Mouse (Mus musculus) forebrain, embryonic 14.5 days (tissue): ENCODE measurements around the gene Slc37a4. TPM values are rescaled to one million over a fixed set of nuclear protein-coding genes. Genes with fewer than 3 reads are reported as not detected.

Source experiments
- ATAC-seq: fragments of 200-750 bp; cut with Nextera tagmentation; 2 replicates; pipeline ENCODE4 v1.8.0; 2017; ENCODE audit warnings: mild to moderate bottlenecking, moderate library complexity
- DNase-seq: peaks from one replicate; pipeline ENCODE4 v3.0.0-alpha.2; 2015; ENCODE audit warnings: low spot score
- H3K27ac ChIP-seq: fragments of 300-500 bp; sonication (generic); 2 replicates; pipeline ENCODE4 v1.5.1; 2014; ENCODE audit warnings: low read depth, mild to moderate bottlenecking, control low read depth, low read length, moderate library complexity
- H3K27me3 ChIP-seq: fragments of 300-500 bp; sonication (generic); replicated peaks from 2 replicates; pipeline ENCODE4 v1.6.1; 2014; ENCODE audit warnings: low read length, control low read depth, mixed read lengths; ENCODE audit not compliant: control insufficient read depth, insufficient read depth
- H3K36me3 ChIP-seq: fragments of 300-500 bp; sonication (generic); 2 replicates; pipeline ENCODE4 v1.6.1; 2014; ENCODE audit warnings: low read length, control low read depth; ENCODE audit not compliant: control insufficient read depth, insufficient read depth
- H3K4me1 ChIP-seq: fragments of 300-500 bp; sonication (generic); 2 replicates; pipeline ENCODE4 v1.6.1; 2014; ENCODE audit warnings: antibody characterized with exemption, low read length, control low read depth; ENCODE audit not compliant: control insufficient read depth, insufficient read depth
- H3K4me2 ChIP-seq: fragments of 300-500 bp; sonication (generic); 2 replicates; pipeline ENCODE4 v1.6.1; 2014; ENCODE audit warnings: mild to moderate bottlenecking, control low read depth, low read length
- H3K4me3 ChIP-seq: fragments of 300-500 bp; sonication (generic); 2 replicates; pipeline ENCODE4 v1.5.1; 2014; ENCODE audit warnings: low read depth, low read length, control low read depth
- H3K9ac ChIP-seq: fragments of 300-500 bp; sonication (generic); 2 replicates; pipeline ENCODE4 v1.6.1; 2014; ENCODE audit warnings: mild to moderate bottlenecking, low read length, control low read depth, moderate library complexity
- H3K9me3 ChIP-seq: fragments of 300-500 bp; sonication (generic); replicated peaks from 2 replicates; pipeline ENCODE4 v1.6.1; 2016; ENCODE audit warnings: low read length, control low read depth, mixed read lengths; ENCODE audit not compliant: control insufficient read depth
- WGBS: fragments of 180-500 bp; shearing (Covaris S2); extraction: QIAGEN DNeasy Blood & Tissue Kit; methylation state at CpG from one replicate; pipeline ENCODE4 v1.1.7; 2014; 5-methylcytosine and 5-hydroxymethylcytosine counted together
- polyA plus RNA-seq: library from polyadenylated mRNA; unstranded; fragments of >200 nt; fragmentation: Nextera tagmentation; extraction: Ambion mirVana; gene quantifications from 2 replicates; pipeline ENCODE4 v1.2.1, GENCODE M21; 2014

Slc37a4 gene
- 39.5 and 42.0 TPM in 2 replicates for polyA plus RNA-seq

GRCm38 (mm10) chr9:44396684-44397411 lies at the start of gene Slc37a4:
Gene Slc37a4 (plus strand): TSS chr9:44396852.
- H3K9ac ChIP-seq: peak within 1 kb of the TSS; percentile 69
- under 1% methylated on average over 42 of the region's 43 CpGs for WGBS
- ATAC-seq: peak; percentile 97

GRCm38 (mm10) chr9:44347166-44347565 lies 49.5 kb upstream of the Slc37a4 start:
- H3K4me2 ChIP-seq: no peak overlapping the region
- no peak overlapping the region for H3K9ac ChIP-seq
- H3K27me3 ChIP-seq: no peaks in the 10 kb centered on the region
- DNase-seq: no peak
- no peak overlapping the region for H3K4me3 ChIP-seq
- WGBS: 91% methylated on average over 9 of the region's 9 CpGs
- no peak overlapping the region for H3K27ac ChIP-seq
- no peak for ATAC-seq
- H3K4me1 ChIP-seq: peaks cover 5% of the 10 kb centered on the region
- H3K9me3 ChIP-seq: no peaks in the 10 kb centered on the region
- peaks cover 58% of the 10 kb centered on the region for H3K36me3 ChIP-seq

More at GRCm38 (mm10) chr9:44396684-44397411, at the start of gene Slc37a4:
- H3K27me3 ChIP-seq: no peaks in the 10 kb centered on the region
- H3K36me3 ChIP-seq: peaks cover 39% of the 10 kb centered on the region
- H3K4me3 ChIP-seq: peak within 1 kb of the TSS; percentile 66
- H3K4me1 ChIP-seq: 0 out of 2 replicates have a peak, but pooled peaks cover 6% of the 10 kb centered on the region
- H3K27ac ChIP-seq: peak within 1 kb of the TSS; percentile 39; the same call in 1 of the 2 replicates
- H3K9me3 ChIP-seq: no peaks in the 10 kb centered on the region
- H3K4me2 ChIP-seq: peak within 1 kb of the TSS; percentile 71
- peak; percentile 95 for DNase-seq

GRCm38 (mm10) chr9:44347621-44348020 lies 49.0 kb upstream of the Slc37a4 start:
- Histone ChIP-seq H3K9ac (no peak overlapping the region), H3K27ac (no peak overlapping the region), H3K4me2 (no peak overlapping the region), H3K36me3 (peaks cover 62% of the 10 kb centered on the region), H3K27me3 (no peaks in the 10 kb centered on the region), H3K4me3 (no peak overlapping the region), H3K9me3 (no peaks in the 10 kb centered on the region), H3K4me1 (peaks cover 5% of the 10 kb centered on the region)
- WGBS: 89% methylated on average over 4 of the region's 4 CpGs
- DNase-seq (no peak), ATAC-seq (no peak)

- Histone ChIP-seq H3K4me1 (no peaks in the 10 kb centered on the region; the same call in 1 of the 2 replicates), H3K36me3 (peaks cover 71% of the 10 kb centered on the region)
Measured at GRCm38 (mm10) chr9:44348546-44348945, 48.1 kb upstream of the Slc37a4 start.

GRCm38 (mm10) chr9:44351396-44351795 lies 45.3 kb upstream of the Slc37a4 start:
- no peak overlapping the region for H3K27ac ChIP-seq
- H3K9ac ChIP-seq: no peak overlapping the region
- H3K4me1 ChIP-seq: no peaks in the 10 kb centered on the region
- H3K4me3 ChIP-seq: no peak overlapping the region
- H3K9me3 ChIP-seq: no peaks in the 10 kb centered on the region
- H3K27me3 ChIP-seq: no peaks in the 10 kb centered on the region
- H3K4me2 ChIP-seq: no peak overlapping the region
- peaks cover 96% of the 10 kb centered on the region for H3K36me3 ChIP-seq
- ATAC-seq (no peak), DNase-seq (no peak)
- WGBS: 94% methylated on average over 4 of the region's 4 CpGs

More at GRCm38 (mm10) chr9:44348546-44348945, 48.1 kb upstream of the Slc37a4 start:
- DNase-seq (no peak), ATAC-seq (no peak)
- 97% methylated on average over 4 of the region's 4 CpGs for WGBS
- H3K9ac ChIP-seq: no peak overlapping the region
- H3K4me2 ChIP-seq: no peak overlapping the region
- no peaks in the 10 kb centered on the region for H3K9me3 ChIP-seq
- no peak overlapping the region for H3K4me3 ChIP-seq
- H3K27me3 ChIP-seq: no peaks in the 10 kb centered on the region
- H3K27ac ChIP-seq: no peak overlapping the region

DNA sequence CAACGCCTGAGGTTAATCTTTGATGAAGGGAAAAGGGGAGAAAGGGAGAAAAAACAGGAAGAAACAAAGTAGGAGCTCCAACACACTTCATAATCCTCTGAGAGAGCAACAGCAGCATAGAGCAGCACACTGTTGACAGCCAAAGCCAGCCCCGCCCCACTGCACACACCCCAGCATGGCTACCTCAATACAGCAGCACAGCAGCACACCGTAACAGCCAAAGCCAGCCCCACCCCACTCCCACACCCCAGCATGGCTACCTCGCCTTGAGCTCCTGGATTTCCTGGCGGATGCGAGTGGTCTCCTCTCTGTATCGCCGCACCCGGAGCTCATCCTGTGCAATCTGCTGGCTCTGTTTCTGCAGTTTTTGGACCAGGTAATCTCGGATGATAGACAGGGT lies 44.3 kb upstream of the Slc37a4 start:
- H3K4me1 ChIP-seq: no peaks in the 10 kb centered on the region
- H3K9ac ChIP-seq: no peak overlapping the region
- DNase-seq (no peak), ATAC-seq (no peak)
- H3K9me3 ChIP-seq: no peaks in the 10 kb centered on the region
- H3K27ac ChIP-seq: no peak overlapping the region
- WGBS: 91% methylated on average over 10 of the region's 10 CpGs
- peaks cover 96% of the 10 kb centered on the region for H3K36me3 ChIP-seq
- H3K27me3 ChIP-seq: no peaks in the 10 kb centered on the region
- H3K4me2 ChIP-seq: no peak overlapping the region
- H3K4me3 ChIP-seq: no peak overlapping the region

DNA sequence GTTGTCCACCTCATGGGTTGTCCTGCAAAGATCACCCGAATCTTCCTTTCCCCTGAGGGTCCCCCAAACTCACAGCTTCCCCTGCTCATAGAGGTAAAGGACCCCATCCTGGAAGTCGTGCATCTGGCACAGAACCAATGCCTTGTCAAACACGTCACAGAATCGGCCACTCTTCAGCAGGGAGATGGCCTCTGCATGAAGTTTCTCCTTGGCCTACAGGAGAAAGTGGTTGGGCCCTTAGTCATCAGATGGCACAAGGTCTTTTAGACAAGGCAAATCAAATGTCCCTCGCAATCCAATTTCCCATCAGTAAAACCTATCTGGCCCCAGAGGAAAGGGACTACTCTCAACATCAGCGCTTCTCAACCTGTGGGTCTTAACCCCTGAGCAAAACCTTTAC lies 43.5 kb upstream of the Slc37a4 start:
- no peak overlapping the region for H3K27ac ChIP-seq
- no peak overlapping the region for H3K4me3 ChIP-seq
- ATAC-seq: no peak
- H3K9ac ChIP-seq: no peak overlapping the region
- peaks cover 94% of the 10 kb centered on the region for H3K36me3 ChIP-seq
- no peak for DNase-seq
- H3K9me3 ChIP-seq: no peaks in the 10 kb centered on the region
- WGBS: 94% methylated on average over 6 of the region's 6 CpGs
- no peaks in the 10 kb centered on the region for H3K4me1 ChIP-seq
- no peaks in the 10 kb centered on the region for H3K27me3 ChIP-seq
- no peak overlapping the region for H3K4me2 ChIP-seq

DNA sequence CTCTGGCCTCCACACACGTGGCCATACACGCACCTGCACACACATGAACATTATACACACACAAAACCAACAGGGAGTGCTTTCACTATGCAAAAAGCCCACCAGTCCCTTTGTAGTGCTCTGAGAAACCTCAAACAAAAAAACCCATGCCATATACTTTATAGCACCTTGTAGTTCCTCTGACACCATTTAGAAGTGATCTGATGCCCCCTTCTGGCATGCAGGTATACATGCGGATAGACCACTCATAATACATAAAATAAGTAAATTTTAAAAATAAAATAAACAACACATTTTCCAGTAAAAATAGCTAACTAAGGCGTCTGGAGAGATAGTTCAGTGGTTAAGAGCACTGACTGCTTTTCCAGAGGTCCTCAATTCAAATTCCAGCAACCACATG lies 39.4 kb upstream of the Slc37a4 start:
- peak; percentile 73 for DNase-seq
- H3K4me1 ChIP-seq: peaks cover 7% of the 10 kb centered on the region
- H3K27ac ChIP-seq: no peak overlapping the region
- no peak overlapping the region for H3K4me2 ChIP-seq
- H3K9me3 ChIP-seq: no peaks in the 10 kb centered on the region
- no peaks in the 10 kb centered on the region for H3K27me3 ChIP-seq
- ATAC-seq: no peak
- no peak overlapping the region for H3K4me3 ChIP-seq
- 68% methylated on average over 4 of the region's 4 CpGs for WGBS
- H3K36me3 ChIP-seq: peaks cover 71% of the 10 kb centered on the region
- no peak overlapping the region for H3K9ac ChIP-seq

- Histone ChIP-seq H3K9me3 (no peaks in the 10 kb centered on the region), H3K27me3 (no peaks in the 10 kb centered on the region), H3K36me3 (peaks cover 29% of the 10 kb centered on the region), H3K4me3 (peak within 1 kb of the TSS; percentile 86), H3K4me2 (peak within 1 kb of the TSS; percentile 83), H3K9ac (peak within 1 kb of the TSS; percentile 84), H3K27ac (peak within 1 kb of the TSS; percentile 58), H3K4me1 (peaks cover 7% of the 10 kb centered on the region)
- DNase-seq: peak; percentile 98
- peak; percentile 94 for ATAC-seq
- under 1% methylated on average over 44 of the region's 44 CpGs for WGBS
Measured at GRCm38 (mm10) chr9:44361190-44361917, 35.3 kb upstream of the Slc37a4 start, which contains the start of gene Vps11. Gene Vps11 (minus strand): TSS chr9:44361670.
